Mouse (Mus musculus): ENCODE measurements around the gene Wdr24. TPM values are rescaled to one million over a fixed set of nuclear protein-coding genes. Genes with fewer than 3 reads are reported as not detected.

Wdr24 gene
- polyA plus RNA-seq, 2 experiments = 26.0 to 45.1 TPM

- H3K4me1 ChIP-seq (ENCODE audit: control insufficient read depth, insufficient read depth, low read length) = peaks cover 40% of the 10 kb centered on the region
- H3K27me3 ChIP-seq (ENCODE audit: control insufficient read depth, insufficient read depth, low read length) = no peaks in the 10 kb centered on the region
- H3K4me3 ChIP-seq (replicated peaks; ENCODE audit: low read length) = peak overlapping the region; percentile 67
- peaks cover 48% of the 10 kb centered on the region for H3K36me3 ChIP-seq (ENCODE audit: control insufficient read depth, insufficient read depth, low read length)
- H3K27ac ChIP-seq (replicated peaks; ENCODE audit: low read depth, low read length) = no peak overlapping the region
- H3K9ac ChIP-seq (ENCODE audit: low read depth, low read length, severe bottlenecking) = no peak overlapping the region; the same call in 1 of the 2 replicates
- no peak for TF ChIP-seq POLR2A (IDR thresholded peaks at IDR 0.05; ENCODE audit: borderline replicate concordance, extremely low read depth, insufficient read depth, insufficient read length)
- H3K9me3 ChIP-seq (ENCODE audit: control insufficient read depth, low read length) = no peaks in the 10 kb centered on the region
- DNase-seq (ENCODE audit: low spot score) (no peak), ATAC-seq (ENCODE audit: low FRiP score, low read depth) (no peak)
- peak overlapping the region; percentile 79 for H3K4me2 ChIP-seq (replicated peaks; ENCODE audit: low read depth, low read length, severe bottlenecking)
- 87% methylated on average over 4 of the region's 4 CpGs for WGBS
These were observed 6.8 kb downstream of the Wdr24 start for GRCm38 (mm10) chr17:25830200-25830753.

- WGBS = 86% methylated on average over 14 of the region's 14 CpGs
- Histone ChIP-seq H3K36me3 (ENCODE audit: control insufficient read depth, insufficient read depth, low read length) (peaks cover 50% of the 10 kb centered on the region), H3K4me1 (ENCODE audit: control insufficient read depth, insufficient read depth, low read length) (peaks cover 43% of the 10 kb centered on the region), H3K9ac (ENCODE audit: low read depth, low read length, severe bottlenecking) (0 out of 2 replicates have a peak overlapping the region, but pooled peaks have one; percentile 77), H3K4me2 (replicated peaks; ENCODE audit: low read depth, low read length, severe bottlenecking) (peak overlapping the region; percentile 91; the same call in 1 of the 2 replicates), H3K4me3 (replicated peaks; ENCODE audit: low read length) (peak overlapping the region; percentile 85), H3K9me3 (ENCODE audit: control insufficient read depth, low read length) (no peaks in the 10 kb centered on the region), H3K27me3 (ENCODE audit: control insufficient read depth, insufficient read depth, low read length) (no peaks in the 10 kb centered on the region), H3K27ac (replicated peaks; ENCODE audit: low read depth, low read length) (no peak overlapping the region)
- no peak for ATAC-seq (ENCODE audit: low FRiP score, low read depth)
- no peak for DNase-seq (ENCODE audit: low spot score)
- no peak for TF ChIP-seq POLR2A (IDR thresholded peaks at IDR 0.05; ENCODE audit: borderline replicate concordance, extremely low read depth, insufficient read depth, insufficient read length)
These were observed 7.5 kb downstream of the Wdr24 start for GRCm38 (mm10) chr17:25830806-25831431.

DNA sequence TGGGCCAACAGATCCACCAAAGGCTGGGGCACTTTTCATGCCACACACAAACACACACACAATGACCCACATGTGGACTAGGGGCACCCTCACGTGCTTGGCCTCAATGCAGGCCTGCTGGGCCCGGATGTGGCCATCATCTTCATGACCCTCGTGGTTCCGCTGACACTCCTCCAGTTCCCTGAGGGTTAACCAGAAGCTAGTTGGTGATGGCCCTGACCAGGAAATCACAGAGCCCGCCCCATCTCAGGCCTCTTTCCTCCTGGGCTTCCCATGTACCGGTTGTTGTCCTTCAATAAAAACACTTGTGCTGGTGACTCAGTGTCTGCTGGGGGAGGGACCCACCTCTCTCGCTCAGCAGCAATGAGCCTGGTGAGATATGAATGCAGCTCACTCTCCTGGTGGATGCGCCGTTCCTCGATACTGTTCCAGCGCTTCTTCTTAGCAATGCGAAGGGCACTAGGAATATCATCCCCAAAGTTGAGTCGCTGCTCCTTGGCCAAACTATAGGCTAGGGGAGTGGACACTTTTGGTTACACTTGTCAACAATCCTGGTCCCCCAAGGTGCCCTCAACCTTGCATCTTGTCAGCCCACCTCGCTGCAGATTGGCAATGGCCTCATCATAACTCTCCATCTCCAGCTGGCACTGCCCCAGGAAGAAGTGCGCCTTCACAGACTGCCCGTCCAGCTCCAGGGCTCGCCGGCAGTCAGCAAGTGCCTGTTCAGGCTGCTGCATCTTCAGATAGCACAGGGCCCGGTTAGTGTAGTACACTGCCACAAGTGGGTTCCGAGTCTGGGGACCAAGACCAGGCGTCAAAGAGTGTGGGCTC is 8.2 kb downstream of the Wdr24 start:
- H3K4me3 ChIP-seq (replicated peaks; ENCODE audit: low read length) = peak overlapping the region; percentile 85
- ATAC-seq (ENCODE audit: low FRiP score, low read depth) = no peak
- 60% methylated on average over 21 of the region's 21 CpGs for WGBS
- H3K27ac ChIP-seq (replicated peaks; ENCODE audit: low read depth, low read length) = no peak overlapping the region
- H3K4me1 ChIP-seq (ENCODE audit: control insufficient read depth, insufficient read depth, low read length) = peaks cover 50% of the 10 kb centered on the region
- no peaks in the 10 kb centered on the region for H3K27me3 ChIP-seq (ENCODE audit: control insufficient read depth, insufficient read depth, low read length)
- peaks cover 44% of the 10 kb centered on the region for H3K36me3 ChIP-seq (ENCODE audit: control insufficient read depth, insufficient read depth, low read length)
- no peak for DNase-seq (ENCODE audit: low spot score)
- no peaks in the 10 kb centered on the region for H3K9me3 ChIP-seq (ENCODE audit: control insufficient read depth, low read length)
- H3K4me2 ChIP-seq (replicated peaks; ENCODE audit: low read depth, low read length, severe bottlenecking) = peak overlapping the region; percentile 91
- H3K9ac ChIP-seq (ENCODE audit: low read depth, low read length, severe bottlenecking) = peak overlapping the region; percentile 77
- no peak for TF ChIP-seq POLR2A (IDR thresholded peaks at IDR 0.05; ENCODE audit: borderline replicate concordance, extremely low read depth, insufficient read depth, insufficient read length)

DNA sequence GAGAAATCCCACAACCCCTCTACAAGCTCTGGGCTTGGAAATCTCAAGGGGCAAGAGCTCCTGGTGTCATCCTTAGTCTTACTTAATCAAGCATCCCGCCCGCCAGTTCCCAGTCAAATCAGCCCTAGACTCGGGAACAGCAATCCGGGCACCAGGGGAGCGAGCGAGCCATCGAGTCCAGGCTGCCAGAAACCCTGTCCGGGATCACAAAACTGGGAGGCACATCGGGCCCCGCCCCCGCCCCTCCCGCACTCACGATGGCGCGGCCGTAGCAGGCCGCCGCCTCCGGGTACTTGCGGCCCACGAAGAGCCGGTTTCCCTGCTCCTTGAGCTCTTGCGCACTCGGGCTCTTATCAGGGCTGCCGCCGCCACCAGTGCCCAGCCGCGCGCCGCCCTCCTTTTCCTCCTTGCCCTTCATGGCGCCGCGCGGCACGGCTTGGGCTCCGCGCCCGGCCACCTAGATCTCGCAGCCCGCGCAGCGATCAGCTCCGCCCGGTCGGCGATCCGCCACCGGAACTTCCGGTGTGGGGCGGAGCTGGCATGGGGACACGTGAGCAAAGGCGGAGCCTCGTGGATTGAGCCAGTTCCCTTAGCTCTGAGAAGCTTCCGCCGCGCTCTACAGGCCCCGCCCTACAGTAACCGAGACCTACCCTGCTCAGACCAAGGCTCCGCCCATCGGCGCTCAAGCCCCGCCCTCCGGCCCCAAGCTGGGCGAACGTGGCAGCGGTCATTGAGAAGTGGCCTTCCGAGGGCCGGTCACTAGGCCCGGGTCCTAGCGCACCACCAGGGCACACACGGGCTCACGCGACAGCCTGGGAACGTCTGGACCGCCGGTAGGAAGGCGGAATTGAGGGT is 9.2 kb downstream of the Wdr24 start:
- Histone ChIP-seq H3K9me3 (ENCODE audit: control insufficient read depth, low read length) (no peaks in the 10 kb centered on the region), H3K27ac (replicated peaks; ENCODE audit: low read depth, low read length) (peak overlapping the region; percentile 89), H3K4me3 (replicated peaks; ENCODE audit: low read length) (peak overlapping the region; percentile 85), H3K4me1 (ENCODE audit: control insufficient read depth, insufficient read depth, low read length) (peaks cover 58% of the 10 kb centered on the region), H3K4me2 (replicated peaks; ENCODE audit: low read depth, low read length, severe bottlenecking) (peak overlapping the region; percentile 91), H3K36me3 (ENCODE audit: control insufficient read depth, insufficient read depth, low read length) (peaks cover 38% of the 10 kb centered on the region), H3K9ac (ENCODE audit: low read depth, low read length, severe bottlenecking) (peak overlapping the region; percentile 77), H3K27me3 (ENCODE audit: control insufficient read depth, insufficient read depth, low read length) (no peaks in the 10 kb centered on the region)
- WGBS = under 1% methylated on average over 46 of the region's 77 CpGs
- DNase-seq (ENCODE audit: low spot score) (peak; percentile 99), ATAC-seq (ENCODE audit: low FRiP score, low read depth) (peak; percentile 92)
- peak; percentile 74; the same call in 1 of the 2 replicates for TF ChIP-seq POLR2A (IDR thresholded peaks at IDR 0.05; ENCODE audit: borderline replicate concordance, extremely low read depth, insufficient read depth, insufficient read length)

Measured in limb, embryonic 14.5 days (tissue).